In genomic region chr11:11808820-11809403, GRCm38 (mm10) we compare ENCODE assay signal across 8 mouse cellular contexts. TPM values are rescaled to one million over a fixed set of nuclear protein-coding genes. Genes with fewer than 3 reads are reported as not detected.
DNase-seq lines count a peak whose midpoint lies in the region; ATAC-seq lines count a peak whose summit lies in the region.

Fignl1 (minus strand) TSS chr11:11808962.

- no peaks in the 10 kb centered on the region for H3K27me3 ChIP-seq in intestine, embryonic 14.5 days (replicated peaks; ENCODE audit: control insufficient read depth, insufficient read depth, low read length)

- H3K4me1 ChIP-seq in intestine, embryonic 14.5 days (replicated peaks; ENCODE audit: control insufficient read depth, insufficient read depth, low read length), result peaks cover 10% of the 10 kb centered on the region

- peak within 1 kb of the TSS; percentile 60 for H3K4me3 ChIP-seq in intestine, embryonic 14.5 days (ENCODE audit: low read depth, low read length)

- DNase-seq in adrenal gland, adult 18-20 months (ENCODE audit: low spot score in 2 of 2), result peak; percentile 97 to 98
- peak; percentile 99 for DNase-seq in embryo, embryonic 10.5 days (ENCODE audit: low spot score)
- DNase-seq in gastrocnemius, postnatal 14 days, result peak; percentile 95
- peak; percentile 97 for DNase-seq in intestine, embryonic 14.5 days (ENCODE audit: low spot score)
- DNase-seq in left cerebral cortex, postnatal 10 days (ENCODE audit: extremely low spot score in 1 of 2, low spot score in 2 of 2), result peak; percentile 92 to 96
- DNase-seq in right cerebral cortex, postnatal 10 days (ENCODE audit: low spot score in 2 of 2), result peak; percentile 94 to 96
- DNase-seq in urinary bladder, postnatal 14 days (ENCODE audit: low spot score), result peak; percentile 96

- H3K9me3 ChIP-seq in intestine, embryonic 14.5 days (ENCODE audit: control insufficient read depth, low read length), result no peaks in the 10 kb centered on the region

- peak within 1 kb of the TSS; percentile 100 for H3K27ac ChIP-seq in intestine, embryonic 14.5 days (ENCODE audit: low read depth)

- WGBS in intestine, embryonic 14.5 days, result under 1% methylated on average over 53 of the region's 53 CpGs

- peak within 1 kb of the TSS; percentile 88 for H3K9ac ChIP-seq in intestine, embryonic 14.5 days (ENCODE audit: low read length)

- ATAC-seq in intestine, embryonic 14.5 days (replicated peaks; ENCODE audit: low FRiP score, low TSS enrichment, low read depth), result peak; percentile 95
- ATAC-seq in megakaryocyte progenitor cell, adult 5-6 weeks (replicated peaks; ENCODE audit: poor library complexity), result peak; percentile 81

- peaks cover 22% of the 10 kb centered on the region for H3K36me3 ChIP-seq in intestine, embryonic 14.5 days (ENCODE audit: control insufficient read depth, insufficient read depth, low read length)

- peak within 1 kb of the TSS; percentile 63 for H3K4me2 ChIP-seq in intestine, embryonic 14.5 days (ENCODE audit: low read length)

- intact Hi-C loops in gastrocnemius, postnatal 14 days (cut with DNase I; ENCODE audit: low total_unique reads), result no loop called here
- intact Hi-C loops in left cerebral cortex, postnatal 10 days (cut with DNase I), result no loop called here

RNA-seq across cellular contexts. Expression of gene Fignl1, which starts in this region (rescaled TPM):
- total RNA-seq in adrenal gland, adult 18-20 months (2021), result 1 to 10 TPM; 1.3 TPM
- 1 to 10 TPM; 1.5 to 2.9 TPM for total RNA-seq in gastrocnemius, postnatal 14 days (2021)
- 61.7 and 63.7 TPM in 2 replicates for polyA plus RNA-seq in intestine, embryonic 14.5 days (2014; fragmentation: Nextera tagmentation; extraction: Ambion mirVana)
- 1 to 10 TPM; 1.8 to 1.9 TPM for total RNA-seq in left cerebral cortex, postnatal 10 days (2021)
- total RNA-seq in megakaryocyte progenitor cell, adult 5-6 weeks (2015), result 60.0 and 75.1 TPM in 2 replicates
- total RNA-seq in megakaryocyte progenitor cell, adult 5-6 weeks (2017), result 82.4 and 96.9 TPM in 2 replicates

Comparison
In these comparisons a context has a peak if more than half of its experiments do, and no peak if none do; other contexts are left out.
1. Peak in every context shown above with its lines: DNase-seq, ATAC-seq, H3K4me3 ChIP-seq and H3K27ac ChIP-seq.
2. RNA of gene Fignl1 (total RNA-seq): 60.0 to 96.9 TPM in megakaryocyte progenitor cell, adult 5-6 weeks; 1.5 to 2.9 TPM in gastrocnemius, postnatal 14 days, 1.8 to 1.9 TPM in left cerebral cortex, postnatal 10 days and 1.3 TPM in adrenal gland, adult 18-20 months; every median in the first group is over 10 times any median in the second.